Mouse (Mus musculus) stomach, postnatal 0 days (tissue): ENCODE data around the gene Morn1.

Experiments used
- CTCF ChIP-seq: IDR thresholded peaks from 2 replicates; pipeline ENCODE4 v1.5.1; 2016; ENCODE audit warnings: antibody characterized with exemption, low read depth, mild to moderate bottlenecking, moderate library complexity
- EP300 ChIP-seq: optimal IDR thresholded peaks from 2 replicates; pipeline ENCODE3; 2016; ENCODE audit warnings: antibody characterized with exemption

GRCm38 (mm10) chr4:155138451-155138850, 52.1 kb downstream of the Morn1 start:
- TF ChIP-seq CTCF (no peak), EP300 (no peak)
